Mouse (Mus musculus) G1E (cell line): ENCODE data around the gene Emp2.

Experiments
- CTCF ChIP-seq: IDR thresholded peaks from 2 replicates; pipeline ENCODE4 v1.5.1; 2012; ENCODE audit warnings: low read depth, low read length, inconsistent platforms, mixed read lengths
- TAL1 ChIP-seq: conservative IDR thresholded peaks from 2 replicates; pipeline ENCODE4 v1.6.1; 2012; ENCODE audit warnings: low read depth, low read length, inconsistent platforms, mixed read lengths

GRCm38 (mm10) chr16:10286513-10287268 lies 27.1 kb downstream of the Emp2 start:
- TF ChIP-seq CTCF = no peak
- TF ChIP-seq TAL1 = no peak
